Mouse (Mus musculus) embryonic facial prominence, embryonic 15.5 days (tissue): Measurements from ENCODE around the gene Atp6v1g3. TPM values are rescaled to one million over a fixed set of nuclear protein-coding genes. Genes with fewer than 3 reads are reported as not detected.

Experiments used
- ATAC-seq: fragments of 200-750 bp; cut with Nextera tagmentation; 2 replicates; pipeline ENCODE4 v1.8.0; 2017; ENCODE audit warnings: low read depth, moderate TSS enrichment; ENCODE audit not compliant: insufficient number of reproducible peaks, low FRiP score, low TSS enrichment
- H3K27ac ChIP-seq: fragments of 300-500 bp; sonication (generic); replicated peaks from 2 replicates; pipeline ENCODE4 v1.5.1; 2015; ENCODE audit warnings: mild to moderate bottlenecking, inconsistent platforms
- H3K27me3 ChIP-seq: fragments of 300-500 bp; sonication (generic); 2 replicates; pipeline ENCODE4 v1.6.1; 2015; ENCODE audit warnings: inconsistent platforms
- H3K36me3 ChIP-seq: fragments of 300-500 bp; sonication (generic); 2 replicates; pipeline ENCODE4 v1.6.1; 2015; ENCODE audit warnings: mild to moderate bottlenecking, inconsistent platforms
- H3K4me1 ChIP-seq: fragments of 300-500 bp; sonication (generic); 2 replicates; pipeline ENCODE4 v1.6.1; 2015; ENCODE audit warnings: inconsistent platforms
- H3K4me2 ChIP-seq: fragments of 300-500 bp; sonication (generic); replicated peaks from 2 replicates; pipeline ENCODE4 v1.6.1; 2015; ENCODE audit warnings: mild to moderate bottlenecking, inconsistent platforms
- H3K4me3 ChIP-seq: fragments of 300-500 bp; sonication (generic); replicated peaks from 2 replicates; pipeline ENCODE4 v1.5.1; 2015; ENCODE audit warnings: mild to moderate bottlenecking, inconsistent platforms
- H3K9ac ChIP-seq: fragments of 300-500 bp; sonication (generic); 2 replicates; pipeline ENCODE4 v1.6.1; 2015; ENCODE audit warnings: inconsistent platforms
- H3K9me3 ChIP-seq: fragments of 300-500 bp; sonication (generic); replicated peaks from 2 replicates; pipeline ENCODE4 v1.6.1; 2016; ENCODE audit warnings: inconsistent platforms
- WGBS: fragments of 180-500 bp; shearing (Covaris S2); methylation state at CpG from one replicate; pipeline ENCODE4 v1.1.7; 2015; 5-methylcytosine and 5-hydroxymethylcytosine counted together
- polyA plus RNA-seq: library from polyadenylated mRNA; unstranded; fragments of >200 nt; fragmentation: Nextera tagmentation; extraction: Ambion mirVana; gene quantifications from 2 replicates; pipeline ENCODE4 v1.2.1, GENCODE M21; 2015

Atp6v1g3 gene
- polyA plus RNA-seq, 1 experiment from 2014 or later = 0.75 TPM

GRCm38 (mm10) chr1:138289455-138290425, 16.2 kb downstream of the Atp6v1g3 start:
- H3K36me3 ChIP-seq = no peaks in the 10 kb centered on the region
- H3K4me2 ChIP-seq = no peak overlapping the region
- H3K9ac ChIP-seq = no peak overlapping the region
- no peaks in the 10 kb centered on the region for H3K9me3 ChIP-seq
- H3K4me3 ChIP-seq = no peak overlapping the region
- H3K4me1 ChIP-seq = no peaks in the 10 kb centered on the region
- WGBS = 51% methylated on average over 7 of the region's 7 CpGs
- H3K27ac ChIP-seq = no peak overlapping the region
- no peaks in the 10 kb centered on the region for H3K27me3 ChIP-seq
- ATAC-seq = no peak

- 85% methylated on average over 5 of the region's 5 CpGs for WGBS
- Histone ChIP-seq H3K9ac (no peak overlapping the region), H3K27ac (no peak overlapping the region), H3K4me2 (no peak overlapping the region), H3K4me1 (no peaks in the 10 kb centered on the region), H3K9me3 (no peaks in the 10 kb centered on the region), H3K27me3 (no peaks in the 10 kb centered on the region), H3K4me3 (no peak overlapping the region), H3K36me3 (no peaks in the 10 kb centered on the region)
- no peak for ATAC-seq
Observed at GRCm38 (mm10) chr1:138291463-138291862, 17.9 kb downstream of the Atp6v1g3 start.

GRCm38 (mm10) chr1:138294487-138294886, 20.9 kb downstream of the Atp6v1g3 start:
- Histone ChIP-seq H3K27ac (no peak overlapping the region), H3K9ac (no peak overlapping the region), H3K27me3 (no peaks in the 10 kb centered on the region), H3K9me3 (no peaks in the 10 kb centered on the region), H3K36me3 (no peaks in the 10 kb centered on the region), H3K4me2 (no peak overlapping the region), H3K4me3 (no peak overlapping the region), H3K4me1 (no peaks in the 10 kb centered on the region)
- ATAC-seq = no peak
- 82% methylated on average over 5 of the region's 5 CpGs for WGBS

GRCm38 (mm10) chr1:138298156-138298555, 24.6 kb downstream of the Atp6v1g3 start:
- no peaks in the 10 kb centered on the region for H3K27me3 ChIP-seq
- ATAC-seq = no peak
- 72% methylated on average over 2 of the region's 2 CpGs for WGBS
- H3K4me3 ChIP-seq = no peak overlapping the region
- no peaks in the 10 kb centered on the region for H3K9me3 ChIP-seq
- no peaks in the 10 kb centered on the region for H3K36me3 ChIP-seq
- H3K27ac ChIP-seq = no peak overlapping the region
- H3K4me2 ChIP-seq = no peak overlapping the region
- no peaks in the 10 kb centered on the region for H3K4me1 ChIP-seq
- no peak overlapping the region for H3K9ac ChIP-seq

- Histone ChIP-seq H3K27me3 (no peaks in the 10 kb centered on the region), H3K4me2 (no peak overlapping the region), H3K9me3 (no peaks in the 10 kb centered on the region), H3K9ac (no peak overlapping the region), H3K4me3 (no peak overlapping the region), H3K4me1 (no peaks in the 10 kb centered on the region), H3K36me3 (no peaks in the 10 kb centered on the region), H3K27ac (no peak overlapping the region)
- 53% methylated on average over 4 of the region's 4 CpGs for WGBS
- ATAC-seq = no peak
Observed at GRCm38 (mm10) chr1:138299576-138299975, 26.0 kb downstream of the Atp6v1g3 start.

- no peak overlapping the region for H3K4me2 ChIP-seq
- H3K9me3 ChIP-seq = no peaks in the 10 kb centered on the region
- whole genome bisulfite sequencing = 84% methylated on average over 5 of the region's 5 CpGs
- no peaks in the 10 kb centered on the region for H3K4me1 ChIP-seq
- ATAC-seq = no peak
- H3K27ac ChIP-seq = no peak overlapping the region
- no peaks in the 10 kb centered on the region for H3K36me3 ChIP-seq
- no peaks in the 10 kb centered on the region for H3K27me3 ChIP-seq
- H3K4me3 ChIP-seq = no peak overlapping the region
- no peak overlapping the region for H3K9ac ChIP-seq
Observed at GRCm38 (mm10) chr1:138301920-138302319, 28.4 kb downstream of the Atp6v1g3 start.

GRCm38 (mm10) chr1:138302756-138303155, 29.2 kb downstream of the Atp6v1g3 start:
- Histone ChIP-seq H3K9ac (no peak overlapping the region), H3K4me2 (no peak overlapping the region), H3K4me1 (no peaks in the 10 kb centered on the region), H3K27ac (no peak overlapping the region), H3K27me3 (no peaks in the 10 kb centered on the region), H3K9me3 (no peaks in the 10 kb centered on the region), H3K4me3 (no peak overlapping the region), H3K36me3 (no peaks in the 10 kb centered on the region)
- no peak for ATAC-seq
- WGBS = 89% methylated on average over 2 of the region's 2 CpGs

- no peaks in the 10 kb centered on the region for H3K27me3 ChIP-seq
- no peaks in the 10 kb centered on the region for H3K9me3 ChIP-seq
- no peak overlapping the region for H3K9ac ChIP-seq
- no peak overlapping the region for H3K4me3 ChIP-seq
- H3K27ac ChIP-seq = no peak overlapping the region
- no peaks in the 10 kb centered on the region for H3K4me1 ChIP-seq
- H3K4me2 ChIP-seq = no peak overlapping the region
- 83% methylated on average over 1 of the region's 1 CpGs for WGBS
- no peak for ATAC-seq
- no peaks in the 10 kb centered on the region for H3K36me3 ChIP-seq
Observed at GRCm38 (mm10) chr1:138303296-138303695, 29.8 kb downstream of the Atp6v1g3 start.

- H3K4me1 ChIP-seq = no peaks in the 10 kb centered on the region
- H3K4me2 ChIP-seq = no peak overlapping the region
- H3K9me3 ChIP-seq = no peaks in the 10 kb centered on the region
- no peaks in the 10 kb centered on the region for H3K27me3 ChIP-seq
- ATAC-seq = no peak
- H3K36me3 ChIP-seq = no peaks in the 10 kb centered on the region
- no peak overlapping the region for H3K4me3 ChIP-seq
- WGBS = 68% methylated on average over 8 of the region's 8 CpGs
- no peak overlapping the region for H3K27ac ChIP-seq
- H3K9ac ChIP-seq = no peak overlapping the region
Observed at GRCm38 (mm10) chr1:138304141-138304915, 30.8 kb downstream of the Atp6v1g3 start.

- no peak overlapping the region for H3K9ac ChIP-seq
- no peaks in the 10 kb centered on the region for H3K9me3 ChIP-seq
- no peak for ATAC-seq
- no peaks in the 10 kb centered on the region for H3K36me3 ChIP-seq
- H3K27me3 ChIP-seq = no peaks in the 10 kb centered on the region
- H3K4me3 ChIP-seq = no peak overlapping the region
- 67% methylated on average over 3 of the region's 3 CpGs for WGBS
- no peak overlapping the region for H3K27ac ChIP-seq
- no peak overlapping the region for H3K4me2 ChIP-seq
- H3K4me1 ChIP-seq = no peaks in the 10 kb centered on the region
Observed at GRCm38 (mm10) chr1:138322657-138323056, 49.1 kb downstream of the Atp6v1g3 start.

GRCm38 (mm10) chr1:138323076-138323630, 49.6 kb downstream of the Atp6v1g3 start:
- Histone ChIP-seq H3K36me3 (no peaks in the 10 kb centered on the region), H3K27ac (no peak overlapping the region), H3K9me3 (no peaks in the 10 kb centered on the region), H3K9ac (no peak overlapping the region), H3K4me1 (no peaks in the 10 kb centered on the region), H3K27me3 (no peaks in the 10 kb centered on the region), H3K4me3 (no peak overlapping the region), H3K4me2 (no peak overlapping the region)
- WGBS = 82% methylated on average over 4 of the region's 4 CpGs
- ATAC-seq = no peak
